Mouse (Mus musculus) embryo, embryonic 9.5 days (tissue): Measurements from ENCODE around the gene Snx18.
A peak's percentile ranks its signal among the peaks of the same experiment; 100 is the strongest.

Experiments
- DNase-seq: peaks from one replicate; pipeline ENCODE4 v3.0.0-alpha.2; 2017; ENCODE audit errors: extremely low spot score

The Snx18 gene

DNA sequence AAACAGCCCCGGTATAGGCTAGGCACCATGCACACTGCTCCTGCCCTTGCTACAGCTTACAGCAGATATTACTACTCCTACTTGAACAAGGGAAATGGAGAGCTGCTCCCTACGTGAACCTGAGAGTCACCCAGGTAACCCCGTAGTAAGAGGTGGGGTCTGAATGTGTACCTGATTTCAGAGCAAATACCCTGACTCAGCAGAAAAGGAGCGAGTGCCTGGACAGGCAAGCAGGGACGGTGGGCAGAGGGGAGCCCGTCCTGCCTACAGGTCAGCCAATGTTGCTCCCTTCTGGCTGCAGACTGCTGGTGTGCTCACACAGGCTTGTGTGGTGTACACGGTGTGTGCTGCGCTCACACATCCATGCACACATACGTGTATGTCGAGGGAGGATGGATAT lies 20.7 kb downstream of the Snx18 start:
- DNase-seq, result no peak

DNA sequence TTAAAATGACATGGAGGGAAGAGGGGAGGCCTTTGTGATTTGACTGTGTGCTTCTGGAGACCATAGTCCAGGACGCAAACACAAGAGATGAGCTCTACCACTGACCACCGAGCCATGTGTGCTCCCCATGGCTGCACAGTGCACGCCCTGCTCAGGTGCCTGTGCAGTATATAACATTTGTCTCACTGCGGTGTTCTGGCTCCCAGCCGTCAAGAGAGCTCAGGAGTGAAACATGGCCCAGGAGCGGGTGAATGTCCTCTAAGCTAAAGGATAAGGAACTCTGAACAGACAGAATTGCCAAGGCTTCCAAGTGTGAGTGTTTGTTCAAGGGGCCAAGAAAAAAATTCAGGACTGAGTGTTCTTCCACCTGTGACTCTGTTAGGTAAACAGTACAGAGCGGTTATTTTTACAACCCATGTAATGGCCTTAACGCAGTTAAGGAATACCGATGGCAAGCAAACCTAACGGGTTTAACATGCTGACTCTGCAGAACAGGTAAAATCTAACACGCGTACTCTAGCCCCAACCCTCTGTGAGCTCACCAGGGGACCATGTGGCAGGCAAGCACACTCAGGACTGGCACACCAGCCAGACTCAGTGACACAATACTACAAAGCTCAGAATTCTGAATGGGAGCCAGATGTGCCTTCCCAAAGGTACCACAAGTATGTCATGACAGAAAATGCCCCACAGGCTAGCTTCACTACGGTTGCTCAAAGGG lies 21.4 kb downstream of the Snx18 start:
- DNase-seq, result no peak

DNA sequence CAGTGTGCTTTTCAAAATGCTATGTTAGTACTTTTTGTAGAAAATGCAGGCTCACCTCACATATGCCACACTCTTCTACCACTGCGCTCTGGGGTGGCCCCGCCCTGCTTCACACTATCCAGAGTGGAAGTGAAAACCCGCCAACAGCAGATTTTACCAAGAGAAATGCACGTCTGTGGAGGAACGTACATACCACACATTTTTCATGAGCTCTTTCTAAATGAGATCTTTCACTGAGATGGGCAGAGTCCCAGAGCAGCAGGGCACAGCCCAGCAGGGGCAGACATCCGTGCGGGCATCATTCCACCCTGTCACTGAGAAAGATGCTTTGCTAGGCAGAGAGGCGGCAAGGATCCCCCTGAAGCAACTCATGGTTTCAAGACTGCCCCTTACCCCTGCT lies 22.4 kb downstream of the Snx18 start:
- no peak for DNase-seq

DNA sequence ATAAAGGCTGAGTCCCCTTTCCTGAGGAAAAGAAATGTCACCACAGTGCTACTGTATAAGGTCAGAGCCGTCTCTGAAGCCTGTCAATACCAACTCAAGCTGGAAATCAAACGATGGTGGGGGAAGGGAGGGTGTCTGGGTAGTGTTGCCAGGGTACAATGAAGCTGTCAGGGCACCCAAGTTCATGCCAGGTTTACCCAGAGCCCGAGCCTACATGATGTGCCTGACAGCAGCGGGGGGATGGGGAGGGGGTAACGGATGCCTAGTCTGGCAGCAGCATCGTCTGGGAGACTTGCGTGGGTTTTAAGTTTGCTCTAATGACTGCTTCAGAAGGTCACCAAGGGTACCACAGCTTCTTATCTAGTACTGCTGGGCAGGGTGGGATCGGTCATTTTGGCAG lies 23.1 kb downstream of the Snx18 start:
- no peak for DNase-seq

DNA sequence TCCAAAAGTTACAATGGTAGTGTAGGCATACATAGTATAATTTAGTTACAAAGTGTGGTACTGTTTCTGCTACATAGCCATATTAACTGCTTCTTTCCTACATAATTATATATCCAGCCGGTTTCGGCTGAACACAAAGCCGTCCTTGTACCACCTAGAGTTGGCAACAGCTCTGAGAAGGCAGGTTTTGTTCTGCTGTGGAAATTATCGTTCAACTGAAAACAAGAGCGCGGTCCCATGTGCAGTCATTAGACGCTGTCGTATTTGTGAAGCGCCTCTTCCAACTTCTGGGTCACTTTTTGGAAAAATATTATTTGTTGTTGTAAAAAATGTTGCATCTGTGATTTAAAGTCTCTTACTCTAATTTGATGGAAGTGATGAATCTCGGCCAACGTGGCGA lies 24.0 kb downstream of the Snx18 start:
- no peak for DNase-seq

DNA sequence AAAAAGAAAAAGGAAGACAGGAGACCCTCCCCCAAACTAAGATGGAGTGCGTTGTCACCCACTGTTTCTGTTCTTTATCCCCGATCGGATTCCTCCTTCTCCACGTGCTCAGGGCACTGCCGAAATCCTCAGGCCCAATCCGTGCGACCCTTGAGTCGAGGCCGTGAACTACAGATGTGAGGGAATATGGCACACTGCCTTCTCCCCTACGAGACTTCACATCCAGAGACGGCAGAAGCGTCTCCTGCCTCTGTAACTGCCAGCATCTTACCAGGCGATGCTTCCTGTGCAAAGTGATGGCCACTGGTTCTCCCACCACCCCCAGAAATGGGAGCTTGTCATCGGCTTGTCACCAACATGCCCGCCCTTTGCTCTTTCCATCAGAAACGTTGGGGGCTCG lies 24.7 kb downstream of the Snx18 start:
- DNase-seq, result no peak

DNA sequence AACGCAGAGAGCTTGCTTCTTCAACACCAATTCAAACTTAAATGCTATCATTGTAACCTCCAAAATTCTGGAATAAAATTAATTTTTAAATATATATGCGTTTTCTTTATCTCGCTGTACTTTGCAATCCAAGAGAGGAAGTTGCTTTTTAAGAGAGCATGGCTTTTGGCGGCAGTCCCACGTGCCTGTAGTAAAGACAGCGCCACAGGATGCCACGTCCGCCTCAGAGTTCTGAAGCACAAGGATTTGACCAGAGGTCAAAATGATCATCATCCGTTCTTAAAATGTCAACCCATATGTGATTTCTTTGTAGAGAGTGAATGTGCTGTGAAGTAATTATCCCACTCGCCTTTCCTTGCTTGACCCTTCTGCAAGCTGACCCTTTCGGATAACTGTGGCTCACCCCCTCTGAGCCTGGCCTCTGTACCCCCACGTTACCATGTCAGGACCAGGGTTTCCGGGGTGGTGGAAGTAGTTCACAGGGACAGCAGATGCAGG lies 25.6 kb downstream of the Snx18 start:
- DNase-seq, result no peak

DNA sequence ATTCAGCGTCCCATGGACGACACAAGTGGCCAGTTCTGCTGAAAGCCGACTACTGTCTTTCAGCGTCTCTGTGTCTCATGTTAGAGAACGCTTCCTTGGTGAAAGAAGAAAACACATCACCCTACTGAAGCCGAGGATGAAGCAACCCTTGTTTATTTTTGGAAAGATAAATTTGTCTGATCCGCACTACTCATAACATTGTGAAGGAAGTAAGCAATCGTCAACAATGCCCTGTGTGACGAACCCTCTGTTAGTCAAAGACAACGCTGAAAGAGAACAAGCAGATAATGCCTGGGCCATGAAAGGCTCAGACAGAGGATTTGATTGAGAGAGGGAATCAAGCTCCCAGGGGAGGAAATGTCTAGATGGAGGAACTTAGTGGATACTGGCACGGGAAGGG lies 27.0 kb downstream of the Snx18 start:
- no peak for DNase-seq

DNA sequence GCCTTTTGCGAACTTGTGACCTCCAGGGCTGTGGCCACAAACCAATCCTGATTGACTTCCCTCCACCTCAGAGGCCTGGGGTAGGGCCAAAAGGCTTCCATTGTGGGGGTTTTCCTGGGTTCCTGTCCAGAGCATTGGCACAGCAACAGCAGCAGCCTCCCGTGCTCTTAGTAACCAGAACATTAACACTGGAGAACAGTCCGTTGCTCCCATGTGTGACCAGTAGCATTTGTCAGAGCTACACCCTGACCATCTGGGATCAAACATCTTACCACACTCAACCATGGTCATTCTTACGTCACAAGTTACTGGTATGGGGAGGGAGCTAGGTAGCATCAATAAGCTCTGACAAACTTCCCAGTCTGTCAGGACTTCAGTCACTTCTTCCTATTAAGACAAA lies 28.1 kb downstream of the Snx18 start:
- no peak for DNase-seq

DNA sequence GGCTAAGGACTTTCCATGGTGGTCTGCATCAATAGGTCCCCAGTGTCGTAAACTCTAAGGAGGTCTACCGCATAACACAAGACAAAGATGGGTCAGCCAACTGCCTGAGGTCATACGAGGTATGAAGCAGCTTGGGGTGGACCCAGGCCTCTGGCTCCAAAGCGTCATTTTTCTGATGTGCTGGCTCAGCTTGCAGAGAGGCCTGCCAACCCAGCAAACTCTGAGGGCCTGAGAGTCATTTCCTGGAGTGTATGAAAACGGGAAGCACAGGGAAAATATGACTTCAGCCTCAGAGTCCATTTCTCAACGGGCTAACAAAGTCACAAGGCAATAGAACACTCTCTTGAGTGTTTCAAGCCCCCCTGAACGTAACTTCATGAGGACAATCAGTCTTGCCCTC lies 28.9 kb downstream of the Snx18 start:
- DNase-seq, result no peak

DNA sequence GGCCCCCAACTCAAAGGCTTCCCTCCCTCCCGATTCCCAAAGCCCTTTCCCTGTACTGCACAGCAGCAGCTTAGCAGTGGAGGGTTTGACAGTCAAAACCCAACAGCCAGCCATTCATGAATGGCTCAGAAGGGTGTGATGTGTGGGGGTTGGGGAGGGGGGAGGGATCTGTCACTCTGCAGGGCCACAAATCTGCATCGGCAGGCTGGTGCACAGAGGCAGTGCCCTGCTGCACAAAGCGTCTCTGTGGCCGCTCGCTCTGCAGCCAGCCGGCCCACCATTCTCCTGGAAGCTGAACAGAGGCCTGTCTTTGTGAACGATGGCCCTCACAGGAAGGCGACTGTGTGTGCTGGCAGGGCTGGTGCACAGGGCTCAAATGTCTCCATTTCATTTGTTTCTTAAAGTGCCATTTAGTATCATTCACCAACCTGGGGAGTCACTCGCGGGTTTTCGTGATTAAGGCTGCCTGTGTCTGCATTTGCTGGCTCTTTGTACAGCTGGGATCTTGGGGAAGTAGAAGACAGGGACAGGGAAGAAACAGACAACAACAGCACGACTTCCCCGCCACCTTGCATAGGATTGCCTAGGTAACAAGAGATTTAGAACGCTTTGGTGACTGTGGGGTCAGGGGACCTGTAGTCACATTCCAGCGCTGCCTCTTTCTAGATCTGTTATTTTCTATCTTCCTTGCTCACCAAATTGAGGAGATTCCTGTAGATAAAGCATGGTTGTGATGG lies 31.0 kb downstream of the Snx18 start:
- peak; percentile 60 for DNase-seq

DNA sequence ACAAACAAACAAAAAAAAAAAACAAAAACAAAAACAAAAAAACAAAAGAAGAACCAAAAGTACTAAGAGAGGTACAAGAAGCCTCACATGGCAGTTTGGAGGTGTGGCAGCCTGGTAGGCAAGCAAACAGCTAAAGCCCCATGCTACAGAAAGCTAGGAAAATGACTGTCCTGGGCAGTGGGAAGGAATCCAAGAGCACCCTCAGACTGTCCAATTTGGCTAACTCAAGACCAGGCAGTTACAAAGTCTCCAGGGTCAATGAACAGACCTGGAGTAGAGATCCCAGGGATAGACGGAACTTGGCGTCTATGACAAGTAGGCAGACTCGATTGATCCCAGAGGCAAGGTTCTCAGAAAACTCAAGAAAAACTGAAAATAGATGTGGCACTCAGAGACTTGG lies 32.8 kb downstream of the Snx18 start:
- DNase-seq, result no peak

DNA sequence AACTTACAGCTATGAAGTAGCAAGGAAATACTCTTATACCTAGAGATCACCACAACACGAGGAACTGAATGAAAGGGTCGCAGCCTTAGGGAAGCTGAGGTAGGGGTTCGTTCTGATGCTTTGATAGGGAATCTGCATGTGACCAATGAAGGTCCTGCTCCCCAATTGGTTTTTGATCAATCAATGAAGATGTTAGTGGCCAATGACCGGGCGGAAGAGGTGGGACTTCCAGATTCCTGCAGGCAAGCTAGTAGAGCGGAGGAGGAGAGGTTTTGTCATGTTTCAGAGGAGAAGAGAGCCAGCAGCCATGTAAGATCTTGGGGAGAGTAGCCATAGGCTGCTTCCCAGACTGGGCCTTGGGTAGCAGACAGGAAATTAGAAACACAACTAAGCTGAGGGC lies 33.9 kb downstream of the Snx18 start:
- no peak for DNase-seq

DNA sequence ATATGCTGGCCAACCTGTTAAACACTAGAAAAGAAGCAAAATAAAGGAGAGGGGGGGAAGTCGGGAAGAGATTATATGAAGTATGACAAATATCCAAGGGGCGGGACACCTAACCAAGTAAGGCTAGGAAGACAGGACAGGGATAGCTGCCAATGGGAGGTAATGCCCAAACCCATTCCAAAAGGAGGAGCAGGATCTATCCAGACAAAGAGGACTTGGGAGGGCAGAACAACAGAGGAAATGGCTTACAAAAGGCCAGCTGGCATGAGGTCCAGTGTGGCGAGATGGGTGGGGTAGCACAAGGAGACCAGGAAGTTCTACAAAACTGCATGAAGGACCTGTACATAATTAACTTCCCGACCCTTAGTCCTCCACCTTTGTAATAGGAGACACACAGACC lies 34.8 kb downstream of the Snx18 start:
- DNase-seq, result no peak

DNA sequence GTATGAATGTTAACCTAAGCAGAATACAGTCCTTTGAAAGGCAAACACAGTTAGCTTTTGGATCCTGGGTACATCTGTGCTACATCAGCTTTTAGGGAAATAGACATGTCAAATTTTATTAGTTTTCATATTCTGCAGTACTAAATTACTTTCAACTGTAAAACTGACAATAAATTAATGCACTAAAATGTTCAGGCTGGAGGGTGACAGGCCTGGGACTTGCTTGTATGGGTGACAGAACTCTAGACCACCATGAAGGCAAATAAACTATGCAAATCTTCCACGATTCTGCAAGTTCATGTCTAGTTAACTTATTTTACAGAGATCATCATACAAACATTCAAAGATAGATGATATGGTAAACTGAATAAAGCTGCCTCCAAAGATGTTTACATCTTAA lies 36.3 kb downstream of the Snx18 start:
- no peak for DNase-seq

DNA sequence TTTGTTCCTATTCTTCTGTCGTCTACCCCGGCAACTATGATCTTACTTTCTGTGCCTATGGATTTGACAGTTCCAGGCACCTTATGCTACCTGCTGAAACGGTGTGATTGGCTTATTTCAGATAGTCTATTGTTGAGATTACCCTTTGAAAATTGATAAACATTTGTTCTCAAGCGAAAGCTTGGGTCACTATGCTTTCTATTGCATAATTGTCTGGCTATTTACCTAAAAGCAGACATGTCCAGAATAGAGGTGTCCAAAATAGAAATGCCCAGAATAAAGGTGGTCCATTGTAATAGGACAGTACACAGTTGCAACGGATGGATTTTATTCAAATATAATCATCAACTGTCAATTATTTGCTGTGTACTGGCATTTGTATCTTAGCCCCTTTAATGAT lies 36.9 kb downstream of the Snx18 start:
- no peak for DNase-seq

DNA sequence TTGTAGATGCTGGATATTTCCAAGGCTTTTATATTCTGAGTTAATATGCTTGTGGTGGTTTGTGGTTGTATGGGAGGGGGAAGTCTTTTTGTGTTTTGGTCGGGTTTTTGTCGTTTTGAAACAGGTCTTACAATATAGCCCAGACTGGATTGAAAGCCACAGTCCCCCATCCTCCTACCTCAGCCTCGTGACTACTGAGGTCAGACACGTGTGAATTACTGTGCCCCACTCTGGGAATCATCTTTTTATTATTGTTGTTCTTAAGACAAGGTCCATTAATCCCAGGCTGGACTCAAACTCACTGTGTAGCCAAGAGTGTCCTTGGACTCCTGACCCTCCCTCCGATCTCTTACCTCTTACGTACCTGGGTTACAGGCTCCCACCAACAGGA lies 38.0 kb downstream of the Snx18 start:
- no peak for DNase-seq

DNA sequence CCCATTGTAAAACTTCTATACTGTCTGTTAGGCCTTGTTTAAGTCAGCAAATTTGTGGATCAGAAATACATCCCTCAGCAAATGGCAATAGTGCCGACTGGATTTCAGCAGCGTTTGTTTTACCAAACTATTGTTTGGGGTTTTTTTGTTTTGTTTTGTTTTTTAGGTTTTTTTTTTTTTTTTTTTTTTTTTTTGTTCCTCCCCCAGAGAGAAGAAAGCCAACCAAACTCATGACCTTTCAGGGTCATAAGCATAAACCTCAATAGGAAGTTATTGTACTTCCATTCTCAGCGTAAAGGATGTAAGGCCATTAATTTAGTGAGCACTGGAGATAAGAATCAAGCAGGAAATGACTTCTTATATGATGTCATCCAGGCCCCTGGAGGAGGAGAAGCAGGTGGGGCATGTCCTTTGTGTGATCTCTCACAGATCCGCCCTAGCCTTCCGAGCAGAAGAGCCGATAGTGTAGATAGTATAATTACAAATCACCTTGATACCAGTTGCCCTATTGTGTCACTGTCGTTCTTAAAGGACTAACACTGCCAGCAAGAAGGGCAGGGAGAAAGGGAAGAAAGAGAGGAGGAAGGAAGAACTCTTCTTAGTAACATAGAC lies 38.5 kb downstream of the Snx18 start:
- DNase-seq, result no peak

DNA sequence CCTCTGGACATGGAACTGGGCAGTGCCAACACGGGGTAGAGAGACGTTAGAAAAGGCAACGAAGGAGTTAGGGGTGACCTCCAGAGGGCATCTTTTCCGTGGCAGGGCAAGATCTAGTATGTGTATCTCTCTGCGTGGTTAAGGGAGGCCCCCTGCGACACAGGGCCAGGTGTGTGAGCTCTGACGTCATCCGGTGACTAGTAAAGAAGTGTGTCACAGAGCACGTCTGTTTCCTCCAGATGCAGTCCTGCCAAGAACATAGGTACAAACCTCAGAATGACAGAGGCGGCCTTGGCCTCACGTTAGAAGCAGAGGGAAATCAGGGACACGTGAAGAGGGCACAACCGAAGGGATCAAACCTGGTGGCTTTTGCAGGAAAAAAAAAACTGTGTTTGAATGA lies 44.1 kb downstream of the Snx18 start:
- DNase-seq, result no peak

DNA sequence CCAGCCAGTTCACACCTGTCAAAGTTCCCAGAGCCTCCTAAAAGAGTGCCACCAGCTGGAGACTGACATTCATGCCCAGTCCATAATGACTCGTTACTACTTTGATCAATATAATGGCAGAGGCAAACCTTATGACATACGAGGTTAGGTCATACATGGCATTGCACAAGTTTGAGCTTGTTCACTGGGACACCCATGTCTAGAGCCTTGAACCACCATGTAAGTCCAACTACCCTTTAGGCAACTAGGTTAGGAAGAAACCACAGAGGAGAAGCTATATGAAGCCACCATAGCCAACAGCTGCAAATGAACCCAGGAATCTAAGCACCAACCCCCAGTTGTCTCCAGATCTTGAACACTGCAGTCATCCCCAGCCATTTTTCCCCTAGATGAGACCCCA lies 45.0 kb downstream of the Snx18 start:
- no peak for DNase-seq

DNA sequence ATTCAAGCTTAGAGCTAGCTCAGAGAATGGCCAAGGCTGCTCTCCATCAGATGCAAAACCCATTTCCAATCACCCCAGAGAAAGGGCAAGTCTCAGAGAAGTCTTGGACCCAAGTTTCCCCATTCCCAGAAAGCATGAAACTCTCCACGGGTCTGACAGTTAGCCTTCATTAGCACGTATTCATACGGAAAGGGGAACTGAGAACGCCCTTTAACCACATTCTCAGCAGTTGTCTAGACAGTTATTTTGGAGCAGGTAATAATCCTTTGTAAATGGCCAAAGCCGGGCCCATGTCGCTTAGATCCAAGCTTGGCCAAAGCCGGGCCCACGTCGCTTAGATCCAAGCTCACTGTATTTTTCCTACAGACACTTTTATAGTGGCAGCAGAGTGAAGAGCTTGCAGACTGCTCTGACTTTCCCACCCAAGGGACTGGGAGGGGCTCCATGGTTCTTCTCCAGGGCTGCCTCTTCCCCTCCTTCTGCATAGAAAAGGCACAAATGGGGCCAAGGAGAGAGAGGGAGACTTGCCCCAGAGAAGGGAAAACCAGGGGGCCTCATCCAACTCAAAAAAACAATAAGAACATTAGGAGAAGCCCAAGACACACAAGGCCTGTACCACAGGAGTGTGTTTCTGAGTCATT lies 46.2 kb downstream of the Snx18 start:
- no peak for DNase-seq

DNA sequence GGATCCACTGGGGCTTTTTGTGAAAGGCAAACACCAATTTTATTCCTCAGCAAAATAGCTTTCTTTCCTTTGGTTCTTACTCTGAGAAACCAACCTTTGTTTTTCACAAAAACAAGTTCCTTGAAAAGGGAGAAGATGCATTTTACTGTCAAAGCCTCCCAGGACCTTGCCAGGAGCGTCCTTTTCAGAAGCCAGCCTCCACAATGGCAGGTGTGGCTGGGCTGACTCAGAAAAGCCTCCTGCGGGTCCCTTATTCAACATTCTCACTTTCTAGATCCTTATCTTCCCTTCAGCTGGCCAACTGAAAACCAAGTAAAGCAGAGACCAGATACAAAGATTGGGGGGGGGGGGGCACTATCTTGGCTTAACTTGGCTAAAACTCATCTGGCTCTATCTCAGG lies 48.8 kb downstream of the Snx18 start:
- no peak for DNase-seq

DNA sequence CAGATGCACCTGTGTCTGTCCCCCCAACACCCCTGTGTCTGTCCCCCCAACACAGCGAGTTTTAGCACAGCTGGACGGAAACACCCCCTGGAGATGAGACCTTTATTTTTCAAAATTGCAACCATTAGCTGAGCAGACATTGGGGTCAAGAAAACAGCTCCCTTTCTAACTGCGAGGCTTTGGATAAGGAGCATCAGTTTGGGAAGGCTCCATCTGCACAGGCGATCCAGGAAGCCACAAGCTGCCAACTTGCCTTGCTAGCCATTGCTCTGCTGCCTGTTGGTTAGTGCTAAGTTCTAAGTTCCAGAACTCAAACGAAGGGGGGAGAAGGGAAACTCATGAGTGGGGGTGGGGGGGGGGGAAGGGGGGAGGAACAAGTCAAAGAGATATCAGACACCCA lies 51.4 kb downstream of the Snx18 start:
- DNase-seq, result no peak
